Mouse (Mus musculus) left cerebral cortex, adult 2 months (tissue): Measurements from ENCODE around the gene Cryba4. TPM values are rescaled to one million over a fixed set of nuclear protein-coding genes. Genes with fewer than 3 reads are reported as not detected.

ENCODE experiments used
- DNase-seq, 2 experiments: peaks; one replicate each; pipeline ENCODE4 v3.0.0; 2021 to 2022; ENCODE audit warnings: low spot score in 2 of 2, mixed read lengths in 1 of 2; ENCODE audit errors: extremely low spot score in 1 of 2
- H3K27ac ChIP-seq: fragments of 200-600 bp; 2 replicates; pipeline ENCODE4 v1.8.1; 2022
- H3K4me3 ChIP-seq: fragments of 200-600 bp; 2 replicates; pipeline ENCODE4 v1.8.1; 2022
- CTCF ChIP-seq: fragments of 200-600 bp; IDR thresholded peaks from 2 replicates; pipeline ENCODE4 v1.8.1; 2022; ENCODE audit warnings: antibody characterized with exemption, mild to moderate bottlenecking, moderate library complexity
- intact Hi-C: fragments of 180-260 bp; cut with DNase I; formaldehyde crosslinking; loops from one replicate; pipeline ENCODE4 v1.15.1; 2025
- total RNA-seq, 2 experiments: library from RNA; stranded (reverse); gene quantifications; 2 replicates each; pipeline ENCODE4 v1.2.3; 2021

Cryba4 gene
- total RNA-seq, 2 experiments from 2014 or later: 0.49 TPM; not detected in 1

DNA sequence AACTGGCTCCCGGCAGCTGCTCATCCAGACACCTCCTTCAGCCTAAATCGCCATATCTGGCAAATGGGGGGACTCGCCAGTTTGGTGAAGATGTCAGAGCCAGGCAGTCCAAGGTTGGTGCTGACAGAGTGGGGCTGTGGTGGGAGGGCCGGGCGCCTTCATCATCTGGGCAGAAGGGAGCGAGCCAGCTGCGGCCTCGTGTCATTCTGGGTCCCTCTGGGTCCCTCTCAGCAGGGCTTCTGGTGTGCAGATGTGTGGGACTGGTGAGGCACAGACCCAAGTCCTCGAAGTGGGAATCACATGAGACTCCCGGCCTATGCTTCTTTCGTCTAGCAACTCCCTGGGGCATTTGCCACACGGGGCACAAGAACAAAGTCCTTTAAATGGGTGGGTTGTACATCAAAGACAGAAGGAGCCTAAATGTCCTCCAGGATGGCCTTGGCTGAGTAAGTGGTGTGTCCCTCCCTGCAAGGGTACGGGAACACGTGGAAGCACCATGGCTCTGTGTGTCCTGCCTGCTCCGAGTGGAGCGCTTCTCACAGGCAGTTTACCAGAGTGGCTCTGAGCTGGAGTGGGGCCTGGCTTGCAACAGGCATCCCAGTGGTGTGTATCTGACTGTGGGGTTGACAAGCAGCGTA, 40.1 kb upstream of the Cryba4 start:
- Histone ChIP-seq H3K27ac (no peak overlapping the region), H3K4me3 (no peak overlapping the region)
- intact Hi-C loops: no loop called here
- no peak for TF ChIP-seq CTCF
- no peak for DNase-seq

DNA sequence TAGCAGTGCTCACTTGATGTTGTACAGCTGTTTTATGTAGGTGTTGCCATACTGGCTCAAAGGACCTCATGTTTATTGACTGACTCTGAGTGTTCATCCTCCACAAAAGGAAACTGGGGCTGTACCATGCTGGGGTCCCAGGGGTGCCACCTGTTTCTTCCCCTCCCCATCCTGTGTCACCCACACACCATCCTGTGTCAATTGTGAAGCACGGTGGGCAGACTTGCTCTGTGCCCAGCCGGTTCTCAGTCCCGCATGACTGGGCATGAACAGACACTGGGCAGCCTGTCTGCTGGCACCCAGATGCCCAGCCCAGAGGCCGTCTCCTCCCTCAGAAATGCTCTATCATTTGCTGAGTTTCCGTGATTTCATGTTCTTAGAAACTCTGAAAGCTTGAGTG, 39.5 kb upstream of the Cryba4 start:
- no peak for TF ChIP-seq CTCF
- intact Hi-C loops: no loop called here
- no peak overlapping the region for H3K4me3 ChIP-seq
- H3K27ac ChIP-seq: no peak overlapping the region
- no peak for DNase-seq

DNA sequence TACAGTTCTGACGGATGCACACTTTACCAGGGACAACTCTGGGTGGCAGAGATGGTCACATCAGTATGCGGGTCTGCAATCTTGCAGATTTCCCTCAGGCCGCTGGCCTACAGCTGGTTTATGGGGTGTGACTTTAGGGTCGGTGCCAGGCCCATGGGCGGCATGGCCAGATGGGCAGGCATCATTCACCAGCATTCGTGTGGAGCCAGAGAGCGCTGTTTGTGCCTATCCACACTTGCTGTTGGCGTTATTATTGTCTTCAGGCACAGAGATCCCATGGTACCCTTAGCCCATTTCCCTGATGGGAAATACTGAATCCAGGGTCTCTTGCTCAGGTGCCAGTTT, 38.2 kb upstream of the Cryba4 start:
- no peak overlapping the region for H3K27ac ChIP-seq
- no peak overlapping the region for H3K4me3 ChIP-seq
- TF ChIP-seq CTCF: no peak

GRCm38 (mm10) chr5:112289819-112290535, 37.7 kb upstream of the Cryba4 start:
- TF ChIP-seq CTCF: no peak
- Histone ChIP-seq H3K4me3 (no peak overlapping the region), H3K27ac (no peak overlapping the region)
- intact Hi-C loops: no loop called here
- DNase-seq: no peak

More for the DNA sequence above, 38.2 kb upstream of the Cryba4 start:
- intact Hi-C loops: no loop called here
- no peak for DNase-seq

DNA sequence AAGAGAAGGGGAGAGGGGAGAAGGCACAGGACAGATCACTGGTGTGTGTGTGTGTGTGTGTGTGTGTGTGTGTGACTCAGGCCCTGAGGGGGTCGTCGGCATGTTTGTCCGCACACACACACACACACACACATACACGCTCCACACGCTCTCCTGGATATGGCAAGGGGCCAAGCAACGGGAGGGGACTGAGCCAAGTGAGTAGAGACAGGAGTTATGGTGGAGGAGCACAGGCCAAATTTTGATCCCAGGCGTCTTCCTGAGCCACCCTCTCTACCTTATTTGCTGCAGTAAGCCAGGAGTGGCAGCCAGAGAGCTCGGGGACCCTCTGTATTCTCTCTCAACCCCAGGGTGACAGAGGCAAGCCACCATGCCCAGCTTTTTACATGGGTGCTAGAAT, 36.9 kb upstream of the Cryba4 start:
- intact Hi-C loops: no loop called here
- TF ChIP-seq CTCF: no peak
- H3K4me3 ChIP-seq: no peak overlapping the region
- H3K27ac ChIP-seq: no peak overlapping the region
- DNase-seq: no peak

GRCm38 (mm10) chr5:112288193-112289141, 36.1 kb upstream of the Cryba4 start:
- intact Hi-C loops: no loop called here
- Histone ChIP-seq H3K27ac (peak overlapping the region; percentile 41), H3K4me3 (no peak overlapping the region)
- TF ChIP-seq CTCF: no peak
- DNase-seq: no peak

- peak overlapping the region; percentile 41 for H3K27ac ChIP-seq
- no peak for TF ChIP-seq CTCF
- no peak for DNase-seq
- intact Hi-C loops: no loop called here
- H3K4me3 ChIP-seq: no peak overlapping the region
Measured at GRCm38 (mm10) chr5:112287652-112288051, 35.3 kb upstream of the Cryba4 start.

- no peak overlapping the region for H3K4me3 ChIP-seq
- TF ChIP-seq CTCF: no peak
- DNase-seq: no peak
- H3K27ac ChIP-seq: no peak overlapping the region; the same call in 1 of the 2 replicates
- intact Hi-C loops: no loop called here
Measured at GRCm38 (mm10) chr5:112286984-112287641, 34.8 kb upstream of the Cryba4 start.

DNA sequence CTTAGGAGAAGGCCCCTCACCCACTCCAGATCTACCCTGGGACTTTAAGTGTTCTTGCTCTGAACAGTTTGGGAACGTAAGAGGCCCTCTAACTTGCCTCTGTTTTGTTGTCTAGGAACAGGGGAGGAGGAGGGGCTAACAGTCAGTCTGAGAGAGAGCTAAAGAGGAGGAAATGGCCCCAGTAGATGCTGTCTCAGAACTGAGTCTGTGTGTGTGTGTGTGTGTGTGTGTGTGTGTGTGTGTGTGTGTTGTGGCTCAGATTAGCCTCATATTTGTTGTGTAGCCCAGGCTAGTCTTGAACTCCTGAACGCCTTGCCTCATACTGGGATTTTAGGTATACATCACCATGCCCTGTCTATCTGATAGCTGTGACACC, 34.3 kb upstream of the Cryba4 start:
- Histone ChIP-seq H3K4me3 (no peak overlapping the region), H3K27ac (no peak overlapping the region)
- no peak for DNase-seq
- TF ChIP-seq CTCF: no peak
- intact Hi-C loops: no loop called here

DNA sequence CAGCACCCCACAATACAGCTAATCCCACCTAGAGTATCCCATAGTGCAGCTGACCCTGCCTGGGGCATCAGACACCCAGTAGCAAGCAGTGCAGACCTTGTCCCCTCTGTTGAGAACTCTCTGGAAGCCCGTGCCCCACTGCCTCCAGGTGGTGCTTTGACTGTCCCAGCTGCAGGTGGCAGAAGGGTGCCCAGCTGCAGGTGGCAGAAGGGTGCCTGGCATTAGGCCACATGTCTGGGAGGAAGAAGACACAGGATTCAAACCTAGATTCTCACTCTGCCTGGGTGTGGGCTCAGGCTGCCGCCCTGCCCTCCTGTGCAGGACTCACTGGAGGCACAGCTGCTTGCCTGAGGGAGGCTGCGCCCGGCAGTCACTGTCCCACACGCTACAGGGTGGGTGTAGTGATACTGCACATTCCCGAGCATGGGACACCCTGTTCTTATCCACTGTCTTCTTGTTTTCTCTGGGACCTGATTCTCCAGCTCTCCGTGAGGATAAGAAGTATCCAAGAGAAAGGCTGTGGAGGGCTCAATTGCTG, 33.3 kb upstream of the Cryba4 start:
- H3K4me3 ChIP-seq: no peak overlapping the region
- no peak for TF ChIP-seq CTCF
- no peak for DNase-seq
- intact Hi-C loops: no loop called here
- H3K27ac ChIP-seq: no peak overlapping the region

DNA sequence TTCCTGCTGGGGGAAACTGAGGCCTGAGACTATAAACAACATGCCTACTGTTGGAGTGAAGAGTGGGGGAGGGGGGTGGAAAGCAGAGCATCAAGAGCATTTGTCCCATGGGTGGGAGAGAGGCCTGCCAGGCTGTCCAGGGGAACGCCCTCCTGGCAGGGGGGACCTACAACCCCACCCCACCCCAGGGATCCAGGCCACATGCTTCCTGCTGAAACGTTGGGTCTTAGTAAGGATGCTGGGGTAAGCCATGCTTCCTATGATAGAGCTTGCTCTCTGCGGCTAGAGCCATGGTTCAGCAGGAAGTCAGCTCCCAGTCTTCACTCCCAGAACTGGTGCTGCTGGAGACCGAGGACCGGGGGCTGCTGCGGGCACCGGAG, 31.9 kb upstream of the Cryba4 start:
- DNase-seq: no peak
- no peak overlapping the region for H3K27ac ChIP-seq
- TF ChIP-seq CTCF: no peak
- intact Hi-C loops: no loop called here
- no peak overlapping the region for H3K4me3 ChIP-seq
